Mouse (Mus musculus): ENCODE measurements around the gene A630089N07Rik. TPM values are rescaled to one million over a fixed set of nuclear protein-coding genes. Genes with fewer than 3 reads are reported as not detected.

The A630089N07Rik gene
- polyA plus RNA-seq, 1 experiment from 2014 or later = 19.9 TPM

- no peak overlapping the region for H3K4me3 ChIP-seq (ENCODE audit: low read length)
- H3K4me1 ChIP-seq (replicated peaks; ENCODE audit: control insufficient read depth, insufficient read depth, low read length) = no peaks in the 10 kb centered on the region
- whole genome bisulfite sequencing = 55% methylated on average over 1 of the region's 1 CpGs
- no peaks in the 10 kb centered on the region for H3K27me3 ChIP-seq (ENCODE audit: control insufficient read depth, insufficient read depth, low read depth, low read length)
- H3K36me3 ChIP-seq (ENCODE audit: control insufficient read depth, insufficient read depth, low read length) = no peaks in the 10 kb centered on the region
- no peak overlapping the region for H3K9ac ChIP-seq (ENCODE audit: low read length)
- no peak for ATAC-seq (ENCODE audit: low read depth)
- H3K27ac ChIP-seq (ENCODE audit: low read length) = no peak overlapping the region
- no peaks in the 10 kb centered on the region for H3K9me3 ChIP-seq (ENCODE audit: control insufficient read depth, low read length)
- H3K4me2 ChIP-seq (ENCODE audit: low read depth, low read length) = no peak overlapping the region
Observed at GRCm38 (mm10) chr16:97977277-97977676, 105.0 kb downstream of the A630089N07Rik start.

DNA sequence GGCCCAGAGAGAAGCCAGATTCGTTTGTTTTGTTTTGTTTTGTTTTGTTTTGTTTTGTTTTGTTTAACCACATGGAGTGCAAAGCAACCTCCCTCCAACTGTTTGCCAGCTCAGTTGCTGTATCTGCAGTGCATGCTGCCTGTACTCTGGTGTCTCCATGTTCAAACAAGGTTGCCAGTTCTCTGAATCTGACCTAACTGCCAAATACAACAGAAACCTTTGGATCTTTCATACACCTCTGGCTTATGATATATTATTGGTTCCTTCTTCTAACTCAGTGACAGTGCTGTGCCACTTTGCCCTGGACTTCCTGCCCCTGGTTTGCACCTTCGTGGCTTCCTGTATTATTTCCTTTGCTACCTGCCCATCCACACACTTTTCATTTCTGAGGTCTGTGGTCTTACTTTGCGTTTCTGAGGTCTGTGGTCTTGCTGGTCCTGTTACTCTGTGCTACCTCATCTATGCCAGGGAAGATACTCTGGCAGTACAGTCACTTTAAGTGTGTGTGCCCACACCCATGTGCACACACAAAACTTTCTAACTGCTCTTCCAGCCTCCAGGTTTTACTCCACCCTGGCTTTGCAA lies 118.2 kb downstream of the A630089N07Rik start:
- no peak for ATAC-seq (ENCODE audit: low read depth)

GRCm38 (mm10) chr16:97962151-97962948 lies 119.9 kb downstream of the A630089N07Rik start, which contains the start of the genes C2cd2 and Zbtb21:
C2cd2 (minus strand) TSS chr16:97962598.
Zbtb21 (minus strand) TSS chr16:97962622.
- peaks cover 8% of the 10 kb centered on the region; the same call in 1 of the 2 replicates for H3K4me1 ChIP-seq (replicated peaks; ENCODE audit: control insufficient read depth, insufficient read depth, low read length)
- peak within 1 kb of the TSS; percentile 90 for H3K9ac ChIP-seq (ENCODE audit: low read length)
- no peaks in the 10 kb centered on the region; the same call in 1 of the 2 replicates for H3K36me3 ChIP-seq (ENCODE audit: control insufficient read depth, insufficient read depth, low read length)
- no peaks in the 10 kb centered on the region for H3K9me3 ChIP-seq (ENCODE audit: control insufficient read depth, low read length)
- no peaks in the 10 kb centered on the region for H3K27me3 ChIP-seq (ENCODE audit: control insufficient read depth, insufficient read depth, low read depth, low read length)
- H3K4me3 ChIP-seq (ENCODE audit: low read length) = peak within 1 kb of the TSS; percentile 79
- under 1% methylated on average over 78 of the region's 78 CpGs for WGBS
- peak; percentile 99 for ATAC-seq (ENCODE audit: low read depth)
- peak within 1 kb of the TSS; percentile 96 for H3K27ac ChIP-seq (ENCODE audit: low read length)
- H3K4me2 ChIP-seq (ENCODE audit: low read depth, low read length) = peak within 1 kb of the TSS; percentile 89

More for the DNA sequence above, 118.2 kb downstream of the A630089N07Rik start:
- Histone ChIP-seq H3K4me2 (ENCODE audit: low read depth, low read length) (no peak overlapping the region), H3K4me1 (replicated peaks; ENCODE audit: control insufficient read depth, insufficient read depth, low read length) (peaks cover 8% of the 10 kb centered on the region; the same call in 1 of the 2 replicates), H3K36me3 (ENCODE audit: control insufficient read depth, insufficient read depth, low read length) (no peaks in the 10 kb centered on the region), H3K9me3 (ENCODE audit: control insufficient read depth, low read length) (no peaks in the 10 kb centered on the region), H3K9ac (ENCODE audit: low read length) (no peak overlapping the region), H3K4me3 (ENCODE audit: low read length) (no peak overlapping the region), H3K27me3 (ENCODE audit: control insufficient read depth, insufficient read depth, low read depth, low read length) (no peaks in the 10 kb centered on the region), H3K27ac (ENCODE audit: low read length) (no peak overlapping the region)
- WGBS = 81% methylated on average over 3 of the region's 3 CpGs

DNA sequence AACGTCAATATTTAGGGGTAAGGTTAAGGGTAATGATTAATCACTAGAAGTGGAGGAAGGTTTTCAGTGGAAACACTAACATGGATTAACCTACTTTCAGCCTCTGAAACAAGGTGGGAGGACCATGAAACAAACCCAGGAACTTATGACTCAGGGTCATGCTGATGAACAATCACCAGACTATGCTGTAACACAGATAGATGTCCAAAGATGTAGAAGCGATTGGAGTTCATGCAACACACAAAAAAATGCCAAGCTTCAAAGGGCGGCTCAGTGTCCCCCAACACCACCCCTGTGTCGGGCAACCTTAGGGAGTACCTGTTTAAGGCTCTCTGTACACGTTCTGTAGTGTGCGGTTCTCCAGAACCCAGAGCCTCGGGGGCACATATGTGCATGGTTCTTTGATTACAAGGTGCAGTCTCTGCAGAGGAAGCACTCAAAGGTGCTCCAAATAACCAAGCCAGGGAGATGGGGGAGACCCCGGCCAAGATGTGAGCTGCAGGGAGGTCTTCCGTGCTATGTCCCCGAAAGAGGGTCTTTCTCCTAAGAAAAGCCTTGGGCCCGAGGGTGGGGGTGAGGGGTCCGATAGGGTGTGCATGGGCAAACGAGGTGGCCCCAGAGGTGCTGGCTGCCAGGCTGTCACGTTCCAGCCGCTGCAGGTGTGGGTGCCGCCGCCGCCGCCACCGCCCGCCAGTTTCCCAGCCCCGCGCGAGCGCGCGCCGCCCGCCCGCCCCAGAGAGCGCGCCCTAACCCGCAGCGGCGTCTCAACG lies 120.7 kb downstream of the A630089N07Rik start:
- Histone ChIP-seq H3K27me3 (ENCODE audit: control insufficient read depth, insufficient read depth, low read depth, low read length) (no peaks in the 10 kb centered on the region), H3K4me1 (replicated peaks; ENCODE audit: control insufficient read depth, insufficient read depth, low read length) (peaks cover 8% of the 10 kb centered on the region; the same call in 1 of the 2 replicates), H3K4me2 (ENCODE audit: low read depth, low read length) (peak overlapping the region; percentile 89), H3K9me3 (ENCODE audit: control insufficient read depth, low read length) (no peaks in the 10 kb centered on the region), H3K9ac (ENCODE audit: low read length) (peak overlapping the region; percentile 90), H3K27ac (ENCODE audit: low read length) (peak overlapping the region; percentile 96), H3K4me3 (ENCODE audit: low read length) (peak overlapping the region; percentile 79), H3K36me3 (ENCODE audit: control insufficient read depth, insufficient read depth, low read length) (no peaks in the 10 kb centered on the region; the same call in 1 of the 2 replicates)
- no peak; the same call in 1 of the 2 replicates for ATAC-seq (ENCODE audit: low read depth)
- WGBS = 5% methylated on average over 25 of the region's 36 CpGs

DNA sequence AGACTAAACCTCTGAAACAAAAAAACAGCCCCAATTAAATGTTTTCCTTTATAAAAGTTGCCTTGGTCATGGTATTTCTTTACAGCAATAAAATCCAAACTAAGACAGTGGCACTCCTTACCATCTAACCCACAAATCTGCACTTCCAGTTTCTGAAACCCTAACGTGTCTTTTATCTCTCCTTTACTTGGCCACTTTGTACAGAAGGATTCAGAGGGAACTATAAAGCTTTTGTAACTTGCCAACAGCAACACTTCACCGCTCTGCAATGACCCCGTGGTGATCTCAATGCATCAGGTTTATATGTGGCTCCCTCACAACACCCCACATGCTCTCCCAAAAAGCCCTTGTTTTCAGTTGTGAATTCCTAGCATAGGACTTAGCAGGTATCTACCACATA lies 121.9 kb downstream of the A630089N07Rik start:
- H3K4me3 ChIP-seq (ENCODE audit: low read length) = no peak overlapping the region
- 89% methylated on average over 3 of the region's 3 CpGs for WGBS
- no peak for ATAC-seq (ENCODE audit: low read depth)
- no peaks in the 10 kb centered on the region; the same call in 1 of the 2 replicates for H3K36me3 ChIP-seq (ENCODE audit: control insufficient read depth, insufficient read depth, low read length)
- H3K27ac ChIP-seq (ENCODE audit: low read length) = no peak overlapping the region
- no peaks in the 10 kb centered on the region for H3K9me3 ChIP-seq (ENCODE audit: control insufficient read depth, low read length)
- H3K4me1 ChIP-seq (replicated peaks; ENCODE audit: control insufficient read depth, insufficient read depth, low read length) = peaks cover 8% of the 10 kb centered on the region; the same call in 1 of the 2 replicates
- no peak overlapping the region for H3K4me2 ChIP-seq (ENCODE audit: low read depth, low read length)
- no peaks in the 10 kb centered on the region for H3K27me3 ChIP-seq (ENCODE audit: control insufficient read depth, insufficient read depth, low read depth, low read length)
- H3K9ac ChIP-seq (ENCODE audit: low read length) = no peak overlapping the region

DNA sequence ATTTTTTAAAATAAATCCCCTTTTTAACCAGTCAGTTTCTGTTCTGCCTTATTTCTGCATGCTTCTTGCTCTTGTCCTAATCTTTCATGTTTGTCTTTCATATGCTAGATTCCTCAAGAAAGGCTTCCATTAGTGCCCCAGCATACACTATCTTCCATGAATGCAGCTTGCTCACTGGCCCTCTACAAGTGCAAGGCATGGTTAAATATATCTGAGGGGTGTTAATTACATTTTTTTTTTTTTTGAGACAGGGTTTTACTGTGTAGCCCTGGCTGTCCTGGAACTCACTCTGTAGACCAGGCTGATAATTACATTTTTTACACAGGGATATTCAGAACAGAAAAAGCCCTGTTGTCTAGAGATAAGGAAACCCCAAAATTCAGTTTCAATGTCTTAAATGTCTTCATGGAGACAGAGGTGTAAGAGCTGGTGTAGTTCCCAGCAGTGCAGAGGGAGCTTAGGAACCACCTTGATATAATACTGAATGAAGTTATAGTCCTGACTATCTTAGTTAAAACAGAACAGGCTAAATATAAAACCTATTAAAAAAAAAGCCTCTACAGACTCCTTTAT lies 123.8 kb downstream of the A630089N07Rik start:
- Histone ChIP-seq H3K27me3 (ENCODE audit: control insufficient read depth, insufficient read depth, low read depth, low read length) (no peaks in the 10 kb centered on the region), H3K27ac (ENCODE audit: low read length) (no peak overlapping the region), H3K9ac (ENCODE audit: low read length) (no peak overlapping the region), H3K36me3 (ENCODE audit: control insufficient read depth, insufficient read depth, low read length) (no peaks in the 10 kb centered on the region; the same call in 1 of the 2 replicates), H3K9me3 (ENCODE audit: control insufficient read depth, low read length) (no peaks in the 10 kb centered on the region), H3K4me2 (ENCODE audit: low read depth, low read length) (no peak overlapping the region), H3K4me1 (replicated peaks; ENCODE audit: control insufficient read depth, insufficient read depth, low read length) (peaks cover 8% of the 10 kb centered on the region; the same call in 1 of the 2 replicates), H3K4me3 (ENCODE audit: low read length) (no peak overlapping the region)
- ATAC-seq (ENCODE audit: low read depth) = no peak

DNA sequence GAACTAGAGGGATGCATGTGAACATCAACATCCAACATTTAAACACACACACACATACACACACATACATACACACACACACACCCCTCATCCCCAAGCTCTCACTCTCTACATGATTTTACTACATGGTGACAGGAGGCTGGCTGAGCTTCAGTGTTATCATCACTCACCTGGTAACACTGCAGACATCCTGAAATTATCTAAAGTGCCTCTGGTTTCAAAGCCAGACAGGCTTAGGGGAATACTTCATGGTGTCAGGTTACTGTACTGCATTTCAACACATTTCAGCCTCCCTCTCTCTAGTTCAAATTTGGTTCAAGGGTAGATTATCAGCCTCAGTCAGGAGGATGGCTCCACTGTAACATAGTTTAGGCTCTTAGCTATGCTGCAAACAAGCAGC lies 124.6 kb downstream of the A630089N07Rik start:
- no peak overlapping the region for H3K4me3 ChIP-seq (ENCODE audit: low read length)
- no peak for ATAC-seq (ENCODE audit: low read depth)
- H3K36me3 ChIP-seq (ENCODE audit: control insufficient read depth, insufficient read depth, low read length) = peaks cover 2% of the 10 kb centered on the region; the same call in 1 of the 2 replicates
- H3K9me3 ChIP-seq (ENCODE audit: control insufficient read depth, low read length) = no peaks in the 10 kb centered on the region
- H3K4me1 ChIP-seq (replicated peaks; ENCODE audit: control insufficient read depth, insufficient read depth, low read length) = peaks cover 8% of the 10 kb centered on the region; the same call in 1 of the 2 replicates
- H3K27ac ChIP-seq (ENCODE audit: low read length) = no peak overlapping the region
- H3K27me3 ChIP-seq (ENCODE audit: control insufficient read depth, insufficient read depth, low read depth, low read length) = no peaks in the 10 kb centered on the region
- no peak overlapping the region for H3K9ac ChIP-seq (ENCODE audit: low read length)
- no peak overlapping the region for H3K4me2 ChIP-seq (ENCODE audit: low read depth, low read length)

GRCm38 (mm10) chr16:97956011-97956410 lies 126.2 kb downstream of the A630089N07Rik start:
- Histone ChIP-seq H3K36me3 (ENCODE audit: control insufficient read depth, insufficient read depth, low read length) (peaks cover 11% of the 10 kb centered on the region), H3K9me3 (ENCODE audit: control insufficient read depth, low read length) (no peaks in the 10 kb centered on the region), H3K27me3 (ENCODE audit: control insufficient read depth, insufficient read depth, low read depth, low read length) (no peaks in the 10 kb centered on the region), H3K4me3 (ENCODE audit: low read length) (no peak overlapping the region), H3K4me2 (ENCODE audit: low read depth, low read length) (no peak overlapping the region), H3K4me1 (replicated peaks; ENCODE audit: control insufficient read depth, insufficient read depth, low read length) (peaks cover 4% of the 10 kb centered on the region; the same call in 1 of the 2 replicates), H3K9ac (ENCODE audit: low read length) (no peak overlapping the region), H3K27ac (ENCODE audit: low read length) (no peak overlapping the region)
- 81% methylated on average over 2 of the region's 2 CpGs for WGBS
- no peak for ATAC-seq (ENCODE audit: low read depth)
